Mouse (Mus musculus): ENCODE data around the gene Tpo.

Tpo gene

GRCm38 (mm10) chr12:30020447-30020846 lies 112.0 kb downstream of the Tpo start:
- no peak for DNase-seq (ENCODE audit: low read depth, low spot score)

- DNase-seq (ENCODE audit: low read depth, low spot score), result no peak
Measured at GRCm38 (mm10) chr12:30017131-30017530, 115.3 kb downstream of the Tpo start.

- DNase-seq (ENCODE audit: low read depth, low spot score), result no peak
Measured at GRCm38 (mm10) chr12:30015501-30015900, 116.9 kb downstream of the Tpo start.

- DNase-seq (ENCODE audit: low read depth, low spot score), result no peak
Measured at GRCm38 (mm10) chr12:30008741-30009140, 123.7 kb downstream of the Tpo start.

- DNase-seq (ENCODE audit: low read depth, low spot score), result no peak
Measured at GRCm38 (mm10) chr12:30006586-30006985, 125.8 kb downstream of the Tpo start.

Data from telencephalon, adult 2 months (tissue).